Mouse (Mus musculus) thymus, postnatal 10 days (tissue): ENCODE measurements around the gene Gm20388.
A peak's percentile ranks its signal among the peaks of the same experiment; 100 is the strongest.

Experiments used
- DNase-seq, 2 experiments: peaks; one replicate each; pipeline ENCODE4 v3.0.0; 2021; ENCODE audit warnings: low spot score in 2 of 2

Gm20388 gene

GRCm38 (mm10) chr8:120191633-120192032, 281.0 kb downstream of the Gm20388 start:
- DNase-seq: no peak

GRCm38 (mm10) chr8:120192118-120192517, 281.5 kb downstream of the Gm20388 start:
- no peak for DNase-seq

- peak in 1 of 2 experiments; percentile 49 for DNase-seq
Observed at GRCm38 (mm10) chr8:120201351-120201750, 290.7 kb downstream of the Gm20388 start.

GRCm38 (mm10) chr8:120202546-120202945, 291.9 kb downstream of the Gm20388 start:
- DNase-seq: no peak

GRCm38 (mm10) chr8:120204736-120205360, 294.2 kb downstream of the Gm20388 start:
- no peak for DNase-seq

- no peak for DNase-seq
Observed at GRCm38 (mm10) chr8:120205916-120206315, 295.3 kb downstream of the Gm20388 start.

- no peak for DNase-seq
Observed at GRCm38 (mm10) chr8:120207364-120207763, 296.7 kb downstream of the Gm20388 start.

GRCm38 (mm10) chr8:120208113-120208512, 297.5 kb downstream of the Gm20388 start:
- no peak for DNase-seq

GRCm38 (mm10) chr8:120211345-120211744, 300.7 kb downstream of the Gm20388 start:
- DNase-seq: no peak

- DNase-seq: no peak
Observed at GRCm38 (mm10) chr8:120212596-120212995, 302.0 kb downstream of the Gm20388 start.

- DNase-seq: no peak
Observed at GRCm38 (mm10) chr8:120213229-120213628, 302.6 kb downstream of the Gm20388 start.

- DNase-seq: no peak
Observed at GRCm38 (mm10) chr8:120213939-120214338, 303.3 kb downstream of the Gm20388 start.

- DNase-seq: no peak
Observed at GRCm38 (mm10) chr8:120215416-120216141, 304.9 kb downstream of the Gm20388 start.

- no peak for DNase-seq
Observed at GRCm38 (mm10) chr8:120216855-120217830, 306.5 kb downstream of the Gm20388 start.

GRCm38 (mm10) chr8:120222548-120222947, 311.9 kb downstream of the Gm20388 start:
- no peak for DNase-seq

GRCm38 (mm10) chr8:120224521-120225420, 314.1 kb downstream of the Gm20388 start:
- no peak for DNase-seq

GRCm38 (mm10) chr8:120225421-120226151, 314.9 kb downstream of the Gm20388 start:
- peak in 1 of 2 experiments; percentile 31 for DNase-seq

- DNase-seq: no peak
Observed at GRCm38 (mm10) chr8:120226700-120227577, 316.3 kb downstream of the Gm20388 start.

- DNase-seq: no peak
Observed at GRCm38 (mm10) chr8:120227578-120227876, 316.9 kb downstream of the Gm20388 start.
